11 mouse cellular contexts compared by ENCODE assay signal in the genomic region with DNA sequence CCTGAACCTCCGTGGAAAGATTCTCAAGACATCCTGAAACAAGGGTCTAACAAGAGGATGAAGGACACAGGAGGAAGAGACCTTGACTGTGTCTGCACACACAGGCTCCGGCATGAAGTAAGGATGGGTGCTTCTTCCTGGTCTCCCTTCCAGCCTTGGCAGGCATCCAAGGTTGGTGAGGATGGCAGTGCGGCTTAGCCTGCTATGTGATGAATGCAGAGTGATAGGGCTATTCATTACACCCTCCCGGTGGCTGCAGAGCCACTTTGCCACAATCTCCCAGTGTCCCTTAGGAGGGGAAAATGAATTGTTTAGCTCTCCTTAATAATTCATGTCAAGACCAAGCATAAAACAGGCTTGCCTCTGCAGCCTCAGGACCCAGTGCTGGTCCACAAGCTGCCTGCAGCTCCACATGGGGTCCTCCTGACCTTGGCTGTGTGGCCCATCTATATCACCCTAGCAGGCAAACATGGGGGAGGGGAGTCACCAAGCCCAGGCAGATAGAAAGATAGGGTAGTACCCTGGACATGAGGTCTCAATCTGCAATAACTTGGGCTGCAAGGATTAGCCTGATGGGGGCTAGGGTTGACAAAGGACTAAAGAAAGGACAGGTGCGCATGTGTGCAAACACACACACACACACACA. TPM values are rescaled to one million over a fixed set of nuclear protein-coding genes. Genes with fewer than 3 reads are reported as not detected.
DNase-seq lines count a peak whose midpoint lies in the region; ATAC-seq lines count a peak whose summit lies in the region.
"Had no signal": no experiment of that assay in that cellular context is flagged by ENCODE, and none has a peak within 500 bp of the region (broad histone marks: within the 10 kb centered on the region; RNA-seq: fewer than 3 reads in every experiment).

No protein-coding gene starts in this region.

- H3K36me3 ChIP-seq in forebrain, embryonic 14.5 days (ENCODE audit: control insufficient read depth, insufficient read depth, low read length) = no peaks in the 10 kb centered on the region
- no peaks in the 10 kb centered on the region for H3K36me3 ChIP-seq in forebrain, embryonic 10.5 days (replicated peaks)
- H3K36me3 ChIP-seq: embryonic facial prominence, embryonic 13.5 days; limb, embryonic 12.5 days had no signal

- 65% methylated on average over 5 of the region's 5 CpGs for WGBS in forebrain, embryonic 14.5 days
- 91% methylated on average over 5 of the region's 5 CpGs for WGBS in forebrain, embryonic 10.5 days

- no peak for ATAC-seq in forebrain, embryonic 14.5 days
- no peak for ATAC-seq in erythroblast, adult 5-6 weeks (replicated peaks; ENCODE audit: low FRiP score, poor library complexity, severe bottlenecking)

- DNase-seq in forebrain, embryonic 14.5 days (ENCODE audit: low spot score) = peak; percentile 42
- DNase-seq in forebrain, embryonic 10.5 days (ENCODE audit: extremely low spot score, low spot score) = no peak
- DNase-seq in kidney, postnatal 4 days = peak; percentile 31 to 47
- no peak for DNase-seq in kidney, adult 18-20 months
- peak; percentile 60 for DNase-seq in urinary bladder, postnatal 14 days (ENCODE audit: low spot score)
- DNase-seq in urinary bladder, postnatal 10 days (ENCODE audit: low spot score) = no peak
- no peak for DNase-seq in frontal cortex, postnatal 25 days (ENCODE audit: low spot score in 2 of 2)
- DNase-seq: thymus, adult 18-20 months had no signal

- H3K4me3 ChIP-seq in forebrain, embryonic 14.5 days (ENCODE audit: low read depth, low read length) = no peak overlapping the region
- no peak overlapping the region for H3K4me3 ChIP-seq in forebrain, embryonic 10.5 days
- H3K4me3 ChIP-seq: embryonic facial prominence, embryonic 13.5 days; limb, embryonic 12.5 days had no signal

- H3K27me3 ChIP-seq in forebrain, embryonic 14.5 days (replicated peaks; ENCODE audit: control insufficient read depth, insufficient read depth, low read length) = no peaks in the 10 kb centered on the region
- no peaks in the 10 kb centered on the region for H3K27me3 ChIP-seq in forebrain, embryonic 10.5 days (ENCODE audit: poor library complexity, severe bottlenecking)
- H3K27me3 ChIP-seq: embryonic facial prominence, embryonic 13.5 days; limb, embryonic 12.5 days had no signal

- no peak overlapping the region for H3K9ac ChIP-seq in forebrain, embryonic 14.5 days (ENCODE audit: low read length)
- H3K9ac ChIP-seq: embryonic facial prominence, embryonic 13.5 days; limb, embryonic 12.5 days had no signal

- no peak overlapping the region for H3K4me2 ChIP-seq in forebrain, embryonic 14.5 days (ENCODE audit: low read length)
- H3K4me2 ChIP-seq: embryonic facial prominence, embryonic 13.5 days; limb, embryonic 12.5 days had no signal

- H3K27ac ChIP-seq in forebrain, embryonic 14.5 days (ENCODE audit: low read depth, low read length) = no peak overlapping the region
- H3K27ac ChIP-seq in forebrain, embryonic 10.5 days = no peak overlapping the region
- H3K27ac ChIP-seq: embryonic facial prominence, embryonic 13.5 days; limb, embryonic 12.5 days had no signal

- H3K9me3 ChIP-seq in forebrain, embryonic 14.5 days (replicated peaks; ENCODE audit: control insufficient read depth, low read length) = no peaks in the 10 kb centered on the region
- no peaks in the 10 kb centered on the region for H3K9me3 ChIP-seq in forebrain, embryonic 10.5 days
- H3K9me3 ChIP-seq: embryonic facial prominence, embryonic 13.5 days; limb, embryonic 12.5 days had no signal

- H3K4me1 ChIP-seq in forebrain, embryonic 14.5 days (ENCODE audit: control insufficient read depth, insufficient read depth, low read length) = peaks cover 22% of the 10 kb centered on the region
- peaks cover 40% of the 10 kb centered on the region for H3K4me1 ChIP-seq in forebrain, embryonic 10.5 days

RNA-seq across cellular contexts. Expression of a gene that starts 7.5 kb away (rescaled TPM):
- polyA plus RNA-seq in forebrain, embryonic 14.5 days (2014; fragmentation: Nextera tagmentation; extraction: Ambion mirVana) = 0.61 and 1.2 TPM in 2 replicates
- 6.0 and 6.8 TPM in 2 replicates for polyA plus RNA-seq in forebrain, embryonic 10.5 days (2016; fragmentation: Nextera tagmentation; extraction: Ambion mirVana)
- 77.4 and 78.8 TPM in 2 replicates for total RNA-seq in erythroblast, adult 5-6 weeks (2015; ENCODE audit: low replicate concordance)
- 55.2 and 79.5 TPM in 2 replicates for total RNA-seq in erythroblast, adult 5-6 weeks (2017; ENCODE audit: low replicate concordance)

RNA-seq across cellular contexts. Expression of a gene that starts 40.2 kb away (rescaled TPM):
- 343 and 345 TPM in 2 replicates for polyA plus RNA-seq in forebrain, embryonic 14.5 days (2014; fragmentation: Nextera tagmentation; extraction: Ambion mirVana)
- 225 and 250 TPM in 2 replicates for polyA plus RNA-seq in forebrain, embryonic 10.5 days (2016; fragmentation: Nextera tagmentation; extraction: Ambion mirVana)
- 59.4 and 65.9 TPM in 2 replicates for total RNA-seq in erythroblast, adult 5-6 weeks (2015; ENCODE audit: low replicate concordance)
- 40.8 and 80.4 TPM in 2 replicates for total RNA-seq in erythroblast, adult 5-6 weeks (2017; ENCODE audit: low replicate concordance)

RNA-seq across cellular contexts. Expression of a gene that starts 43.3 kb away (rescaled TPM):
- 0.26 and 0.32 TPM in 2 replicates for polyA plus RNA-seq in forebrain, embryonic 14.5 days (2014; fragmentation: Nextera tagmentation; extraction: Ambion mirVana)
- polyA plus RNA-seq in forebrain, embryonic 10.5 days (2016; fragmentation: Nextera tagmentation; extraction: Ambion mirVana) = 0.31 and 0.40 TPM in 2 replicates
- not detected in 2 replicates for total RNA-seq in erythroblast, adult 5-6 weeks (2015; ENCODE audit: low replicate concordance)
- total RNA-seq in erythroblast, adult 5-6 weeks (2017; ENCODE audit: low replicate concordance) = not detected in 2 replicates

RNA-seq across cellular contexts. Expression of a gene that starts 56.7 kb away (rescaled TPM):
- 97.5 and 106 TPM in 2 replicates for polyA plus RNA-seq in forebrain, embryonic 14.5 days (2014; fragmentation: Nextera tagmentation; extraction: Ambion mirVana)
- 131 and 132 TPM in 2 replicates for polyA plus RNA-seq in forebrain, embryonic 10.5 days (2016; fragmentation: Nextera tagmentation; extraction: Ambion mirVana)
- total RNA-seq in erythroblast, adult 5-6 weeks (2015; ENCODE audit: low replicate concordance) = 1.3 and 11.1 TPM in 2 replicates
- total RNA-seq in erythroblast, adult 5-6 weeks (2017; ENCODE audit: low replicate concordance) = 5.3 and 16.4 TPM in 2 replicates

Comparison
In these comparisons a context has a peak if more than half of its experiments do, and no peak if none do; other contexts are left out.
1. DNase-seq: peak in forebrain, embryonic 14.5 days (single experiment), kidney, postnatal 4 days (2 of 2) and urinary bladder, postnatal 14 days (single experiment); none in forebrain, embryonic 10.5 days (single experiment), kidney, adult 18-20 months (single experiment), urinary bladder, postnatal 10 days (single experiment) and frontal cortex, postnatal 25 days (0 of 2).